Mouse (Mus musculus): ENCODE data around the gene Gm45753. TPM values are rescaled to one million over a fixed set of nuclear protein-coding genes. Genes with fewer than 3 reads are reported as not detected.
A peak's percentile ranks its signal among the peaks of the same experiment; 100 is the strongest.
"Not testable (repeated sequence)": the region's sequence is repeated elsewhere in the genome, so short reads cannot be mapped to it uniquely, and the experiment has no call there.

Gm45753 gene
- total RNA-seq (2021) = not detected
- long read RNA-seq, experiment 1 = 0 reads
- long read RNA-seq, experiment 2 = 0 reads

DNA sequence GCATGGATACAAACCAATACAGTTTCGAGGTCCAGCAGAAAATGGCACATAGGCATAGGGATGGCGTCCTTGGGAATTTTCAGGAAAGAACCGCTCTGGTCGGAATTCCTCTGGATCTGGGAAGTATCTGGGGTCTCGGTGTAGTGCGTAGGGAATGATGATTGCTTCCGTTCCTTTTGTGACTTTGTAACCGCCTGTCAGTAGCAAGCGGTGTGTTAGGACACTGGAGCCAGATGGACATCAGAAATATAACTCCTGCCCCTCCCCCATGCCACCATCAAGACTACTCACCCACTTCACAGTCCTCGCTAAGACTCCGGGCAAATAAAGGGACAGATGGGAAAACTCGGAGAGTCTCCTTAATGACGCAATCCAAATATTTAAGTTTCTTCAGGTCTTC is at the start of gene Gm45753:
Gene Gm45753, minus strand, starts transcription at position 101 of the 400 bp plus-strand sequence.
- DNase-seq (ENCODE audit: low spot score) = no peak

DNA sequence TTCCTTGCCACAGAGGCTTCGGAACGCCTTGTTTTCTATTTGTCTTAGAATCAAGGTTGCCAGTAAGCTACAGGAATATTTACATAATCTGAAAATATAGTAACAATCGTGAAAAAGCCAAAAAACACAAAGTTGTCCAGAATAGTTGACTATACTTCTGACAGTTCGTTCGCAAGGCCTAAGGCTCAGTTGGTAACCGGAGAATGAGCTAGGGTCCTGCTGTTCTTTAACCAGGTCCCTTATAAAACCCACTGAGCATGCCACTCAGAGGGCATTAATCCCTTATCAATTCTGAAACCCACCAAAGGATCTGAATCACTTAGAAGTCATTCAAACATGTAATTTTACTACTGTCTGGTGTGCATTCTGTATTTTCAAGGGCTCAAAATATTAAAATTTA is 47.5 kb upstream of the Gm45753 start:
- no peak for DNase-seq (ENCODE audit: low spot score)

DNA sequence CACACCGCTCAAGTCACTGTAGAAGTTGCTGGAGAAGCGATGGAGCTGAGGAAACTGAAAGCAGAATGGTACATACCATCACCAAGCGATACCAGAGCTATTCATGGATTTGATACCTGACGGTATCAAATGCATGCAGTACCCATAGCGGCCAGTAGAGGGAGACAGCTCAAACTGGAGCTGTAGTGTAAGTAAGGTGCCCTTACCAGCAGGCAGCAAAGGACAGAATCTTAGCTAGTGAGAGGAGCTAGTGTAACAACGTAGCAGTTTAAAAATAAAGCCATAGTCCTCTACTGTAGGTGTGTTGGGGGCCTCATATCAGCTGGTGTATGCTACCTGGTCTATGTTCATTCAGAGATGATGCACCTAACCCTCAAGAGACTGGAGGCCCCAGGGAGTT is 36.8 kb upstream of the Gm45753 start:
- DNase-seq (ENCODE audit: low spot score) = peak; percentile 48

DNA sequence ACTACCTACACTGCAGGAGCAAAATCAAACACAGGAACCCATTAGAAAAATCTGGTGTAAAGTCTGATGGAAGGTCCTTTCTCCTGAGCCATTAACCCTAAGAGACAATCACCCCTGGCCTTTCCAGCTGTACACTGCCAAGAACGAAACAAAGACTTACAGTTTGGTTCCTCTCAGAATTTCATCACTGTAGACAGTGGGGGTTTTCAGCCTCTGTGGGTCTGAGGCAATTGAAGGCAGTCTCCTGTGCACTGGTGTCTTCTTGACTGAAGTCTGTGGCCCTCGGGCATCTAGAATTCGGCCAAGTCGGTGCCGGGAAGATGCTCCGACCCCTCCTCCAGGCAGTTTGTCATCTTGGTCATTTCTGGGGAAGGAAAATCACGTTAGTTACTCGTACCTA is 36.0 kb upstream of the Gm45753 start:
- DNase-seq (ENCODE audit: low spot score) = no peak

DNA sequence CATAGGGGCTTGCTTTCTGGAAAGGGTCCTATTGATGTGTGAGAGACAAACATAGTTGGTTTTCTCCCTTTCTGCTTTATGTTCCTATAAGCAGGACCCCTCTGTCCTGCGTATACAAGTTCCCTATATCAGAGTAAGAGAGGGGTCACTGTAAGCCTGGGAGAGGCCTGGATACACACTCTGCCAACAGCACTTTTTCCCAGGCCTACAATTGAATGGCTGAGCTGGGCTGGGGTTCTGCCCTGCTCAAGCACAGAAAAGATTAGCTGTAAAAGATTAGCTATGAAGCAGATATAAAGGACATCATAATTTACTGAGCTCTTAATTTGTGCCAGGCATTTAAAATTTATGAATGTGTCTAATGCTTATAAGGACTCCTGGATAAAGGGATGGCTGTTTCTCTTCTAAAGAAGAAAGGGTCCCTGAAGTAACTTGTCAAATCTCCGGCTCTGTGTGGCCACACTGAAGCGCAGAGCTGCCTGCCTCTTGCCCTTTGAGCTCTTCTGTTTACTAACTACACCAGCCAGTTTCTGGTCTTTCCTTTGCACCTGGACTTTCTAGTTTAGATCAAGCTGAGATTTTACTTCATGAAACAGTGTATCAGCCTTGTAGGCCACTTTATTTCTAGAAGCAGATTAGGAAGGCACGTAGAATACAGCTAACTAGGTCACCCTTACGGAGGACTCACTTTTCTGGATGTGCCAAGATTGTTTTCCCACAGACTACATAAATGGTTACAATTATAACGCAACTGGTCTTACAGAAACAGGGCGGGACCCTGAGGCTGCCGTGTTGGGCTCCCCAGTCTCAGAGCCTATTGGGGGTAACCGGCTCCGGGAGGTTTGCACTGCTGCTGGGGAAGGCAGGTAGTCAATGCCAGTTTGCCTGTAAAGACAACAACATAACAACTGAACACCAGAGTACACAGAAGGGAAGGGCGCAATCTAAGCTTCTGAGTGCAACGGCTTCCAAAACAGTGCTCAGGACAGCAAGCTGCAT is 33.7 kb upstream of the Gm45753 start:
- DNase-seq (ENCODE audit: low spot score) = no peak

DNA sequence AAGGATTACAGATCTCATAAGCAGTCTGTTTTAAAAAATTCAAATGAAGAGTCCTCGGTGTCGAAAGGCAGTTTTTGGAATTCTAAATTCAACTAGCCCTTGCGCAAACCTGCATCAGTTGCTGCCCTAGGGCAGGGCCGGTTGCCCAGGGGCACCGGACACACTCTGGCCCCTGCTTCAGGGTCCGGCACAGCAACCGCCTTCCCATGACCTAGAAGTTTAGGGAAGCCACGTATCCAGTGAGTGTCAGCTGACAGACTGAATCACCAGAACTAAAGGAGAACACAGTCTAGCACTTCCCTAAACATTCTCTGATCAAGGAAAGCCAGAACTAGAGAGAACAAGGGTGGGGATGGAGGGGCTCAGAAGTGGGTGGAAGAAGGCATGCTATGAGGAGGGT is 25.2 kb upstream of the Gm45753 start:
- DNase-seq (ENCODE audit: low spot score) = peak; percentile 18

DNA sequence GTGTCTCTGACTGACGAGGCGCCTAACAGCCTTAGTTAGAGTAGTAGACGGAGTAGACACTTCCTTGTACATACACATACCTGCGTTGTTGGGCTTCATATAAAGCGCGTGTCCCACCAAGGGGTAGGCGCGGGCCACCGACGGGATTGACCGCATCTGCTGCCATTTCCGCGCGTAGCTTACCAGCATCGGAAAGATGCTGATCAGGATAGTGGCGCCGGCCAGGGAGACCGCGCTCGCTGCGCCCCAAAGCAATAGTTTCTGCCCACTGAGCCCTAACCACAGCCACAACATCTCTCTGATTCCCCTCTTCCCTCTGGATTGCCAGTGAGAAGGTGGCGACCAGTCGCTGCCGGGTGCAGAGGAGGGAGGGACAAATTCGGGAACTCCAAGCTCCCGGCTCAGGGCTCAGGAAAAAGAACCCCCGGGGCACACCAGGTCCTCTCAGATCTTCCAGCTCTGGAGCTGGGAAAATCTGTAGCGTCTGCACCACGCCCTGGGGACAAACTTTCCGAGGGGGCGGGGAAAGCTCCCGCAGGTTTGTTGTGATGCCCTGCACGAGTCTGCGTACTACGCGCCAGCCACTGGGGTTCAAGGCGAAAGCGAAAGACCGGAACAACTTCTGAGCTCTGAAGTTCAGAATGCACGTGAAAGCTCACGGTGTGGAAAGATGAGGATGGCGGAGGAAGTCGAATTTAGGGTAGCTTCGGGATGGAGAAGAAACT is 24.6 kb upstream of the Gm45753 start, which contains the start of gene Cyp4v3:
Gene Cyp4v3, minus strand, starts transcription at position 532 of the 725 bp plus-strand sequence.
- DNase-seq (ENCODE audit: low spot score) = peak; percentile 68

DNA sequence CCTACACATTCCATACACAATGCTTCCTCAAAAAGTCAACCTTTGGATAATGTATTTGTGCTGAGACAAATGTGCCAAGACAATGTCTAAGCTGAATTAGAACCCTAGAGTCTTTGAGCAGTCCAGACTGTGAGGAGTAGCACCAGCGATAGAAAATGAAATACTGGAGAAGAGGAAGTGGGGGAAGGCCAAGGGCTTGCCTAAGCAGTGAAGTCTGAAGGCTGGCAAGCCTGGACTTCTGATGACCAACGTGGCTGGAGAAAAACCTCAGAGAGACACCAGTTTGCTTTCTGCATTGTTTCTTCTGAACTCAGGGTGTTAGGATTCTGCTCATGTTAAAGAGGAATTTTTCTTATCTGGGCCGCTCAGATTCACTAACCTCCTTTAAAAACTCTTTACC is 22.6 kb upstream of the Gm45753 start:
- no peak for DNase-seq (ENCODE audit: low spot score)

DNA sequence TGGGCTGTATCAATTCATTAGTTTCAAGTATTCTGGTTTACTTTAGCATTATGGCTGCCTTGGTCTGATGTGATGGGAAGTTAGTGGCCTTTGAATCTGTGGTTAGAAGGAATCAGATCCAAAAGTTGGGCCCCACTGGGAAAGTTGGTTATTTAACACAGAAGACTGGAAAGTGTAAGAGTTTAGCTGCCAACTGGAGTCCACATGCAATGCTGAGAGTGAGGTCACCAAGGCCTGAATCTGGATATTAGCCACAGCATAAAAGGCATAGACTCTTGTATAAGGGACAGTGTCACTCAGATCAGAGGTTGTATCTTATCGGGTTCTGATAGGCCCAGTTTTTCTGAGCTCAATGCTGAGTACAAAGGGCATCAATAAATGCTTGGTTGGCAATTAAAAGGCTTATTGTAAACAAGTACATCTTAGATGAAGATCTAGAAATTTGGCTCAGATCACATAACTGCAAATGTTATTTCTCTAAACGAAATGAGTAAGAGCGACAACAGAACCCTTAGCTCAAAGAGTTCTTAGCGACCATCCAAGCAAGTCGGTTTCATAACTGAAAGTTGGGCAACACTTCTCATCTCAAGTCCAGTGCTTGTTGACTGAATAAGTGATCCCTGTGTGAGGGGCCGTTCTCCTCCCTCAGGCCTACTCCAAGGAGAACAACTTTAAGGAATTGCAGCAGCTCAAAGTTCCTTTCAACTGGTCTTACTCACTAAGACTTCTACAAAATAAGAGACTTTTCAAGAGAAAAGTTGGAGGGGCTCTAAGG is 21.1 kb upstream of the Gm45753 start:
- no peak for DNase-seq (ENCODE audit: low spot score)

DNA sequence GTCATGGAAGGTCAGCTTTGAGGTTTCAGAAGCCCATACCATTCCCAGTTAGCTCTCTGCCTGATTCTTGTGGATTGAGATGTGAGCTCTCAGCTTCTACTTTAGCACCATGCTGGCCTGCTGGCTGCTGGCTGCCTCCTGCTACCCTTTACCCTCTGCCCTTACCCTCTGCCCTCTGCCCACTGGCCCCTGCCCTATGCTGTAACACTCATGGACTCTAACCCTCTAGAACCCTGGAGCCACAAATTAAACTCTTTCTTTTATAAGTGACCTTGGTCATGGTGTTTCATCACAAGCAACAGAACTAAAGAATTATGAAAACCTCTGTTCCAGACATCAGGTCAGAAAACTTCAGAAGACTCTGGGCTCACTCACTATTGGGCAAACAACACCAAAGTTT is 18.8 kb upstream of the Gm45753 start:
- DNase-seq (ENCODE audit: low spot score) = not testable (repeated sequence)

DNA sequence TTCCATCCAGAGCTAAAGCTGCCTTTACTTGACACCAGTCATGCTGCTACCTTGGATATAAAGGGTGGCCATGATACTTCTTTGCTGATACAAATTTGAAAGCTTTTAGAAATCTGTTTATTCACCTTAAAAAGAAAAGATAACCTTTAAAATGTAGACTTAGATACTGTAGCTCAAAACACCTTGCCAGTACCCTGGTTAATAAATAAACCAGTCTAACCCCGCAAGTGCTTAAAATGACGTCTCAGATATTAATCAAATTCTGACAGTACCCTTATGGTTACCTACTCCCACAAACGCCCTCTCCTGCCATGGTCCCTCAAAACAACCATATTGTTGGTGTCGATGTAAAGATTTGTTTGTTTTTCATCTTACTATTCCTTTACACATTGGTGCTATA is 15.9 kb upstream of the Gm45753 start:
- no peak for DNase-seq (ENCODE audit: low spot score)

DNA sequence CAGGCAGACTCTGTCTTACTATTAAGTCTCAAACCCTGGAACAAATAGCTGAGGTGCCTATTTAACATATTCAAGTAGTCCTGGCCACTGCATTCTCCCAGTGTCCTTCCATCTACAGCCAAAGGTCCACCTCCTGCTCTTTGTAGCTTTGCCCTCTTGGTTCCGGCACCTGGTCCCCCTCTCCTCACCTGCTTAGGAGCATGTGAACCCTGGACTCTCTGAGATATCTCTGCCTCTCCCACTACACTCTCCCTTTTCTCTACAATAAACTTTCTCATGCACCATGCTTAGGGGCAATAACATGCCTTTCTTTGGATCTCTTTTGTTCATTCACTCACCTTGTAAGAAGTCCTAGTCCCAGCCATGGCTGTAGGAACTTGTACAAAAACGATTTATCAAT is 13.1 kb upstream of the Gm45753 start:
- DNase-seq (ENCODE audit: low spot score) = no peak

DNA sequence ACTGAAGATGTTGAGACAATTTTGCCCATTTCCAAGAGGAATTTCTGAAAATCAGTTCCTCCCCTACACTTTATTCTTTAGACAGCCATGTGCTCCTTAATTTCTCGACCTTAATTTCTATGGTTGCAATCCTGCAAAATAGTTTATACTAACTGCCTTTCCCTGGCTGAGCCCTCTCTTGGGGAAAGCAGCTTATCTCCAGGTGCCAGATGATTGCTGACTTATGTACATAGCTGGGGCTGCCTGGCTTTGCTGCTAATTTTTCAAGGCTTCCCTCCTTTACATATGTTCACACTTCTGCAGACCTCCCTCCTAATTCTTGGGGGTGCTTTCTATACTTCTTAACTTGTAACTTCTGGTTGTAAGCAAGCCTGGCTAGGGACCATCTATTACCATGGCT is 12.7 kb upstream of the Gm45753 start:
- DNase-seq (ENCODE audit: low spot score) = no peak

DNA sequence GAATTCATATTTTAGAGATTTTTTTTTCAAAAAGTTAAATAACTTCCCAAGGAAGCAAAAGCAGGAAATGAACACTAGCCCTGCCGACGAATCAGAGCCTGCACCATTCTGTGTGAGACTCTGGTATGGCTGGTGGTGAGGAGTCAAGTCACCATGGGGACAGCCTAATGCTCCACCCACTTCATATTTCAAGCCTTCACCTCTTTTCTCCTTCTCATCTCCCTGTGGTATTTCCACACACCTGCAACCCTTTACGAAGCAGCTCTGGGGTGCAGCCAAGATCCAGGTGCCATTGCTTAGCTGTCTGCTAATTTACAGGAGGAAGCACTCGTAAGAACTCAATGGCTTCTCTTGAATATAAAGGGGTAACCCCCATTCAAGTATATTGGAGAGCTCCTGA is 2.7 kb upstream of the Gm45753 start:
- no peak for DNase-seq (ENCODE audit: low spot score)

DNA sequence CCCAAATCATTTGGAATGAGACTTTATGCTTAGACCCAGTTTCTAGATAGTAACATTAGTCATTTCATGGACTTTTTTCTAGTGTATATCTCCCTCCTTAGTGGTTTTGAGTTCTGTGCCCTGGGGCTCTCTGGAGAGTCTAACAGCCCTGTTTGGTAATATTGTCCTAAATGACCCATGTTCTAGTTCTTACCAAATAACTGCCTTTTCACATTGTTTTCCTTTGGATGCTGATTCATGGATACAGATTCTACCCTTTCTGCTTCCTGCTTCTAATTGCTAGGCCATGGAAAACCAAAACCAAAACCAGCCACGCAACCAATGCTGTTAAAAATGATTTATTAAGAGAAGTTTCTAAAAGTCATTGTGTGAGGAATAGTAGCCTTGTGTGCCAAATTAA is 2.8 kb downstream of the Gm45753 start:
- DNase-seq (ENCODE audit: low spot score) = no peak

DNA sequence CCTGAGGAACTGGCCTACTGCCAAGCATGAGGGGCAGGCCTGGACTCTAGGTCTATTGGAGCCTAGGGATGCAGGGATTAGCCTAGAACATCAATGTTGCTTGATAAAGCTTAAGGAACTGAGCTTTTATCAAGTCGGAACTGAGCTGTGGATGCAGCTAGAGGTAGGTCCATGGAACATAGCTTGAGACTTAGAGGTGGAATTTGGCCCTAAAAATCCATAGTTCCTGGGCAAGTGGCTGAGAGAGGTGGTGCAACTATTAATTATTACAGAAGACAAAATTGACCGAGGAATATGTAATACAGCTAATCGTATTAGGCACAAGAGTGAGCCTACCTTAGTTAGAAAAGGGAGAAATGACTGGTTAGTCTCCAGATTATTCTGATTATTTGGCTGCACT is 3.9 kb downstream of the Gm45753 start:
- DNase-seq (ENCODE audit: low spot score) = no peak

DNA sequence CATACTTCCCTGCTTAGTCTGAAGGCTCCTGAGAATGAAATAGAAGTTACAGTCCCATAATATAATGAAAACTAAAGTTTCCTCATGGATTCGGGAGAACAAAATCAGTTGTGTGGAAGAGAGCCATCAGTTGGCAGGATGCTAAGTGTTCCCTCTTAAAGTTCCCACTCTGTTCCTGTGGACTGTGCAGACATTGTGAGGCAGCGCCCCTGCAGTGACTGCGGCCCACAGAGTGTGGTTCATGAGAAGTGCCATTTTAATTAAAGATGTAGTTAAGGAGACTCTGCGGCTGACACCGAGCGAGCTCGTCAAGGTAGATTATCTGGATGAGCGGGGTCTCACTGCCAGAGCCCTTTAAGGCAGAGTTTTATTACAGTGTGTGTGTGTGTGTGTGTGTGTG is 5.9 kb downstream of the Gm45753 start:
- DNase-seq (ENCODE audit: low spot score) = no peak

DNA sequence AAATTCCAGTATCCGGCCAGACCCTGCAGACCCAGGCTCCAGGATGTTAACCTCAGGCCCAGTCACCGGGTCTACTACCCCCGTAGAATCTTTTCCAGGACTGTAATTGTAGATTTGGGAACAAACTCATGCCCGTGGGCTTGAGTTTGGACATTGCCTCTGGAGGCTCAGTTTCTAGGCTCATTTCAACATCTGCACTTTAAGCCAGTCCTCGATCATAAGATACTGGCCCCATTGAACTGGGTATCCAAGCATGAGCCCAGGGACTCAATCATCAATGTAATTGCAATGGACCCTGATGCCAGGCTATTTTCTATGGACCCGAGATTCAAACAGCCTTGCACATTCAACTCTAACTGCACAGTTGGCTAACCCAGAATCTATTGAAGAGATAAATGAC is 13.0 kb downstream of the Gm45753 start:
- no peak for DNase-seq (ENCODE audit: low spot score)

DNA sequence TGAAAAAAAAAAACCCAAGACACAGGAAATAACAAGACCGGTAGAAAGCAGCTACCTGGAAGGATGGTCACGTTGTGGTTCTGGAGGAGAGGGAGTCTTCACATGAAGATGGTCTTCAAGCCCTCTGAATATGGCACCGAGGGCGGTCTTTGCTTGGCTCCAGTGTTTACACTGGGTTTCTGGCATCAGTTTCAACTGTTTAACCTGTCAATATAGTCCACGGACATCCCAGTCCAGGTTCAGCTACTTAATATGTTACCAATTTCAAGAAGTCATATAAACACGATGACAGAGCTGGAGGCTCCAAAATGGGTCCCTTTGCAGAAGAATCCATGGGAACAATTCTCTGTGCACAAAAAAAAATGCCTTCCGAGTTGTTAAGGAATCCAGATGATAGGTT is 13.6 kb downstream of the Gm45753 start, which contains the start of gene Klkb1:
Gene Klkb1, minus strand, starts transcription at position 173 of the 400 bp plus-strand sequence.
- no peak for DNase-seq (ENCODE audit: low spot score)

DNA sequence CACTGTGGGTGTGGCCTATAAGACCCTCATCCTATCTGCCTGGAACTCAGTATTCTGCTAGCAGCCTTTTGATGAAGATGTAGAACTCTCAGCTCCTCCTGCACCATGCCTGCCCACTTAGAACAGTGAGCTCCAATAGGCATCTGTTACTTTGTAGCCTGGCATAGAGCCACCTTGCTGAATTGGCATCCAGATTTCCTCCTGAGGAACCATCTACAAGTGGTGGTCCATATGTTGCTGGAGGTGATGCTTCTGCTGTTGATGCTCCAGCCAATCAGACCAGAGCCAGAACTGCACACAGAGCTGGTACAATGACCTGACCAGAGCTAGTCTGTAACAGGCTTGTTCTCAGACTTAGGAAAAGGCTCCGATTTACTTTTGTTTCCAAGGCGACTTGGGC is 16.5 kb downstream of the Gm45753 start:
- no peak for DNase-seq (ENCODE audit: low spot score)

DNA sequence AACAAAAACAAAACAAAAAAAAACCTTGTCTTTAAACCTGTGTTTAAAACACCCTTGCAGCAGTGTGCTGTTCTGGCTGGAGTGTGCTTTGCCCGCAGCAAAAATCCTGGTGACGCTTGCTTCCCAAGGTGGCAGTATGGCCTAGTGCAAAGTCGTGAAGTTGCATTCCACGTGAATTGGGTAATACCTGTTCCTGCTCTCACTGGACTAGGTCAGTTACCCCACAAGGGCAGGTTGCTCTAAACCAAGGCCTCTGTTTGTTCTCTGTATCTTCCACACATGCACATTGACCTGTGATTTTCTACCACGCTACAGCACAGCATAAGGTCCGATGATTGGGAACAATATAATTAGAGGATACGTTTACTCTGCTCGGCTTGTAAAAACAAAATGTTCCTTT is 26.6 kb downstream of the Gm45753 start:
- DNase-seq (ENCODE audit: low spot score) = no peak

DNA sequence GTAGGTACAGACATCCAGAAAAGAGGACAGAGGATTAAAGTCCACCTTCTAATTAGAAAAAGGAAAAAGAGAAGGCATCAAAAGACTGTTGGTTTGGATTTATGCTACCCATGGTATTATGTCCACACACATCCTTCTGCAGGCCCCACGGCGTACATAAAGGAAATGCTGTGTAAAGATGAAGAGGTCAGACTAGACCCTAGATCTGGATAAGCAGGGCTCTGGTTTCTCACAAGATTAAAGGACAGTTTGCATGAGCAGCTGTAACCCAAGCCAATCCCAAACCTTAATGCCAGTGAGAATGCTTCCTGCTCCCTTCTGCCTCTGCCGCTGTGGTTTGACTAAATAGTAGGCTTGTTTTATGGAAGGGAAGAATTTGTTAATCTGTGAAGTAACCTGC is 30.8 kb downstream of the Gm45753 start:
- no peak for DNase-seq (ENCODE audit: low spot score)
